Comparison of ENCODE assay signal across 9 mouse cellular contexts in the genomic region with DNA sequence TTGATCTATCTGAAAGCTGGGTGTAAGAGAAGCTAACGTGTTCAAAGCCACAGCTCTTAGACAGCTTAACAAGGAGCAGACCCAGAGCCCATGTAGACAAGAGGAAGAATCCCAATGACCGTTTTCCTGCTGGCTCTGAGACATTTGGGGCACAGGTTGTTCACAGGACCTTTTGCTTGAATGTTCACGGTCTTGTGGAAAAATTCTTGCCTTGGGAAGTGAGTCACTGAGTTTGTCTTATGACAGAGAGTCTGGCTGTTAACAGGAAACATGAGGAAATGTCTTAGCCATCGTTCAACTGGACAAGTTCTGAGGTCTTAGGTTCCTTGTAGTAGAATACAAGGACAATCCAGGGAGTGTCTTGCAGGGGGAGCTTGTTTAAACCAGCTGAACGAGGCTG. TPM values are rescaled to one million over a fixed set of nuclear protein-coding genes. Genes with fewer than 3 reads are reported as not detected.
DNase-seq lines count a peak whose midpoint lies in the region.
"Had no signal": no experiment of that assay in that cellular context is flagged by ENCODE, and none has a peak within 500 bp of the region (broad histone marks: within the 10 kb centered on the region; RNA-seq: fewer than 3 reads in every experiment).

No protein-coding gene starts in this region.

- peak; percentile 97 for DNase-seq in heart, adult 11 months
- no peak for DNase-seq in heart, postnatal 14 days
- peak; percentile 43 for DNase-seq in lung, postnatal 36 days
- DNase-seq in lung, adult 18-20 months = no peak
- DNase-seq in heart, adult 9 months (ENCODE audit: low spot score in 2 of 2) = peak; percentile 53 to 76
- DNase-seq in layer of hippocampus, adult 18-20 months (ENCODE audit: low spot score in 2 of 2) = no peak
- no peak for DNase-seq in right cerebral cortex, postnatal 4 days
- DNase-seq in layer of hippocampus, adult 9-11 months = no peak
- DNase-seq: thymus, postnatal 14 days had no signal

- intact Hi-C loops in heart, postnatal 14 days (cut with DNase I) = loop anchor here (5.0 kb wide), 1 partner anchor 45 kb away; no protein-coding TSS in a partner anchor

RNA-seq across cellular contexts. Expression of a gene that starts 20.7 kb away (rescaled TPM):
- 10 to 100 TPM in 1 of 2 experiments, 1 to 10 TPM in 1; 5.1 to 18.8 TPM for total RNA-seq in heart, postnatal 14 days (2021)
- not detected for total RNA-seq in layer of hippocampus, adult 18-20 months (2021)

RNA-seq across cellular contexts. Expression of a gene that starts 39.5 kb away (rescaled TPM):
- total RNA-seq in heart, postnatal 14 days (2021) = 1 to 10 TPM; 4.4 to 9.3 TPM
- 1 to 10 TPM; 2.5 to 3.9 TPM for total RNA-seq in layer of hippocampus, adult 18-20 months (2021)

RNA-seq across cellular contexts. Expression of a gene that starts 57.5 kb away (rescaled TPM):
- total RNA-seq in heart, postnatal 14 days (2021) = 10 to 100 TPM; 12.4 to 13.3 TPM
- 10 to 100 TPM; 15.9 to 16.3 TPM for total RNA-seq in layer of hippocampus, adult 18-20 months (2021)

RNA-seq across cellular contexts. Expression of a gene that starts 59.8 kb away (rescaled TPM):
- total RNA-seq in heart, postnatal 14 days (2021) = 100 to 1,000 TPM; 264 to 305 TPM
- 100 to 1,000 TPM; 905 to 926 TPM for total RNA-seq in layer of hippocampus, adult 18-20 months (2021)

Comparison
In these comparisons a context has a peak if more than half of its experiments do, and no peak if none do; other contexts are left out.
1. DNase-seq: peak in heart, adult 11 months (single experiment), lung, postnatal 36 days (single experiment) and heart, adult 9 months (2 of 2); none in heart, postnatal 14 days (0 of 2), lung, adult 18-20 months (0 of 2), layer of hippocampus, adult 18-20 months (0 of 2), right cerebral cortex, postnatal 4 days (single experiment) and layer of hippocampus, adult 9-11 months (single experiment).
2. RNA of a gene that starts 20.7 kb away (total RNA-seq): 5.1 to 18.8 TPM in heart, postnatal 14 days; not detected in layer of hippocampus, adult 18-20 months; every median in the first group is over 4 times any median in the second.